Mouse (Mus musculus) lung, postnatal 0 days (tissue): ENCODE results near the gene Apopt1. TPM values are rescaled to one million over a fixed set of nuclear protein-coding genes. Genes with fewer than 3 reads are reported as not detected.

Experiments used
- ATAC-seq: fragments of 200-750 bp; cut with Nextera tagmentation; 2 replicates; pipeline ENCODE4 v1.8.0; 2017; ENCODE audit warnings: moderate library complexity
- DNase-seq: peaks from one replicate; pipeline ENCODE4 v3.0.0-alpha.2; 2016; ENCODE audit warnings: low spot score
- H3K27ac ChIP-seq: fragments of 300-500 bp; sonication (generic); 2 replicates; pipeline ENCODE4 v1.5.1; 2014; ENCODE audit warnings: antibody characterized with exemption, mild to moderate bottlenecking, low read length, mixed read lengths
- H3K27me3 ChIP-seq: fragments of 300-500 bp; sonication (generic); replicated peaks from 2 replicates; pipeline ENCODE4 v1.6.1; 2014; ENCODE audit warnings: low read length, mixed read lengths; ENCODE audit not compliant: insufficient read depth
- H3K36me3 ChIP-seq: fragments of 300-500 bp; sonication (generic); 2 replicates; pipeline ENCODE4 v1.6.1; 2014; ENCODE audit warnings: low read length, mixed read lengths; ENCODE audit not compliant: insufficient read depth
- H3K4me1 ChIP-seq: fragments of 300-500 bp; sonication (generic); 2 replicates; pipeline ENCODE4 v1.6.1; 2014; ENCODE audit warnings: antibody characterized with exemption, low read depth, low read length, mixed read lengths; ENCODE audit not compliant: insufficient read depth
- H3K4me2 ChIP-seq: fragments of 300-500 bp; sonication (generic); replicated peaks from 2 replicates; pipeline ENCODE4 v1.6.1; 2014; ENCODE audit warnings: low read depth, mild to moderate bottlenecking, low read length, moderate library complexity, mixed read lengths
- H3K4me3 ChIP-seq: fragments of 300-500 bp; sonication (generic); 2 replicates; pipeline ENCODE4 v1.5.1; 2014; ENCODE audit warnings: low read depth, low read length
- H3K9ac ChIP-seq: fragments of 300-500 bp; sonication (generic); replicated peaks from 2 replicates; pipeline ENCODE4 v1.6.1; 2014; ENCODE audit warnings: low read depth, mild to moderate bottlenecking
- H3K9me3 ChIP-seq: fragments of 300-500 bp; sonication (generic); 2 replicates; pipeline ENCODE4 v1.6.1; 2016; ENCODE audit warnings: low read length, mixed read lengths
- CTCF ChIP-seq: IDR thresholded peaks from 2 replicates; pipeline ENCODE4 v1.5.1; 2016; ENCODE audit warnings: antibody characterized with exemption, mild to moderate bottlenecking
- EP300 ChIP-seq: IDR thresholded peaks from 2 replicates; pipeline ENCODE4 v1.6.1; 2016; ENCODE audit warnings: antibody characterized with exemption, mild to moderate bottlenecking, control low read depth
- WGBS: fragments of 180-500 bp; shearing (Covaris S2); extraction: QIAGEN DNeasy Blood & Tissue Kit; methylation state at CpG from one replicate; pipeline ENCODE4 v1.1.7; 2014; 5-methylcytosine and 5-hydroxymethylcytosine counted together
- polyA plus RNA-seq: library from polyadenylated mRNA; unstranded; fragments of >200 nt; fragmentation: Nextera tagmentation; extraction: Ambion mirVana; gene quantifications from 2 replicates; pipeline ENCODE4 v1.2.1, GENCODE M21; 2015

Gene Apopt1
- polyA plus RNA-seq, 1 experiment from 2014 or later: 42.3 TPM

DNA sequence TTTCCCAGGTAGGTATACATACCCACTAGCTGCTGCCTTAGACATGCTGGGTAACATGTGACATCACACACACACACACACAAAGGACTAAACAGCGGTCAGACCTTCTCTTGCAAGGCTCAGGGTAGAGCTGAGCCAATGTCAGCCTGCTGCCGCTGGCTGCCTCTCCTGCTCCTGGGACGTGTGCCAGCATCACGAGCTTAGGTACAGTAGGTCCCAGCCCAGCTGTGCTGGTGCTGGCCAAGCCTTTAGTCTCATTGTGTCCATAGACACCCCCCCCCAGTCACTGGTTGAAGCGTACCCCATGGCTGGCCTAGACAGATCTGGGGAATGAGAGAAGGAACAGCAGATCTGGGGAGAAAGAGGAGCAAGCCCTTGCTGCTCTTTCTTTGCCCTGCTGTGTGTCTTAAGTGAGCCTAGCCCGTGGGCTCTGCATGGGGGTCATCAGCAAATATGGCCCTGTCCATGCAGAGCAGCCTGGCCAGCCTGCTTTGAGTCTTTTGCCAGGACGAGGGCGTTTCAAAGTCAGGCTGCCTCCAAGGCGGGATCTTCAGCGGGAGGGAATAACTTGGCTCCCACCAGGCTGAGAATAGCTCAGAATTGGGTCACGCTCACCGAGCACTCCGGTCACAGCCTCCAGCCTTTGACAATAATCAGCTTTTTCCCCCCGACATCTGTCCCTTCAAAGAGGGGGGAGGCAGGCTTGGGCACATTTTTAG lies 25.6 kb upstream of the Apopt1 start:
- no peak overlapping the region for H3K4me2 ChIP-seq
- no peaks in the 10 kb centered on the region for H3K9me3 ChIP-seq
- H3K27me3 ChIP-seq: no peaks in the 10 kb centered on the region
- H3K9ac ChIP-seq: no peak overlapping the region
- TF ChIP-seq EP300: no peak
- DNase-seq (peak; percentile 85), ATAC-seq (peak; percentile 72)
- H3K27ac ChIP-seq: peak overlapping the region; percentile 63
- H3K4me3 ChIP-seq: no peak overlapping the region
- WGBS: 22% methylated on average over 14 of the region's 14 CpGs
- peaks cover 4% of the 10 kb centered on the region; the same call in 1 of the 2 replicates for H3K4me1 ChIP-seq
- no peaks in the 10 kb centered on the region for H3K36me3 ChIP-seq

DNA sequence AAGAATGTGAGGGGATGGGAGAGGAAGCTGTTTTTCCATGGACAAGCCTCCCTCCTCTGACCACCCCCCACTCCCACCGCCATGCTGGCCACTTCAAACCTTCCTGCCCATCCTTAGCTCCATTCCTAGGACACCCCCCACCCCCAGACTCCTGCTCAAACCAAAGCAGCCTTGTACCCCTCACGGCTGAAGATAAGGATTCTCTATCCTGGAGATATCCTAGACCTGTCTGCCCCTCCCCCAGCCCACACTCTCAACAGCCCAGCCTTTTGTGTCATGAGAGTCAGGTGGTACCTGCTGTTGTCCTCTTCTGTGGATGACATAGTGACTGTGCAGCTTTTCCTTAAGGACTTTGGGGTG lies 25.0 kb upstream of the Apopt1 start:
- Histone ChIP-seq H3K27ac (peak overlapping the region; percentile 63), H3K9me3 (no peaks in the 10 kb centered on the region), H3K9ac (no peak overlapping the region), H3K36me3 (no peaks in the 10 kb centered on the region), H3K4me2 (no peak overlapping the region), H3K4me1 (peaks cover 4% of the 10 kb centered on the region; the same call in 1 of the 2 replicates), H3K27me3 (no peaks in the 10 kb centered on the region), H3K4me3 (no peak overlapping the region)
- TF ChIP-seq CTCF: no peak
- TF ChIP-seq EP300: no peak
- DNase-seq (no peak), ATAC-seq (no peak)
- WGBS: 20% methylated on average over 2 of the region's 2 CpGs

GRCm38 (mm10) chr12:111689426-111689825 lies 23.6 kb upstream of the Apopt1 start:
- TF ChIP-seq CTCF (no peak), EP300 (no peak; the same call in 1 of the 2 replicates)
- Histone ChIP-seq H3K36me3 (no peaks in the 10 kb centered on the region), H3K4me3 (no peak overlapping the region), H3K9ac (no peak overlapping the region), H3K27ac (no peak overlapping the region), H3K4me1 (peaks cover 12% of the 10 kb centered on the region), H3K9me3 (no peaks in the 10 kb centered on the region), H3K27me3 (no peaks in the 10 kb centered on the region), H3K4me2 (no peak overlapping the region)
- 49% methylated on average over 11 of the region's 11 CpGs for WGBS
- no peak for ATAC-seq
- DNase-seq: no peak

DNA sequence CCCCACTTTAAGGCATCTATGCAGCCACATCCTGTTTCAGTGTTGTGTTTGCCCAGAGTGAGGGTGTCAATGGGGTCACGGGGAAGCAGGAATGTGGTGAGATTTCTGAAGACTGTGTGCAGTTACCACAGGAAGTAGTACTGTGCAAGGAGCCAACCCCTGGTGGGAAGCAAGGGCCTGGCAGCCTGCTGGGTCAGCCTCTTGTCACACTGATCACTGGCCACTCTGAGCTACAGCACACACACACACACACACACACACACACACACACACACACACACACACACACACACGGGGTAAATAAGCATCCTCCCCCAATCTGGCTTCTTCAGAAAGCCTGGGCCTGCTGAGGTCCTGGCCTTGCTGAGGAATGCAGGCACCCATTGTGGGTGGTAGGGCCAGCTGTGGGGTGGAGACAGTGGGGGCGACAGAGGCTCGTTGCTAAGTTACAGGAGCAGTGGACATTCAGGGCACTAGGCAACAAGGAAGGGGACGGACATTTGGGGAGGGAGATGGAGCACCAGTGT lies 21.7 kb upstream of the Apopt1 start:
- peaks cover 20% of the 10 kb centered on the region for H3K4me1 ChIP-seq
- 16% methylated on average over 4 of the region's 5 CpGs for WGBS
- no peak overlapping the region for H3K9ac ChIP-seq
- no peak overlapping the region for H3K4me3 ChIP-seq
- TF ChIP-seq EP300 (0 out of 2 replicates have a peak, but pooled peaks have one; percentile 34), CTCF (no peak; the same call in 1 of the 2 replicates)
- DNase-seq: peak; percentile 80
- H3K9me3 ChIP-seq: no peaks in the 10 kb centered on the region
- no peaks in the 10 kb centered on the region for H3K27me3 ChIP-seq
- peak overlapping the region; percentile 40; the same call in 1 of the 2 replicates for H3K27ac ChIP-seq
- H3K36me3 ChIP-seq: no peaks in the 10 kb centered on the region
- H3K4me2 ChIP-seq: no peak overlapping the region
- ATAC-seq: peak; percentile 39

DNA sequence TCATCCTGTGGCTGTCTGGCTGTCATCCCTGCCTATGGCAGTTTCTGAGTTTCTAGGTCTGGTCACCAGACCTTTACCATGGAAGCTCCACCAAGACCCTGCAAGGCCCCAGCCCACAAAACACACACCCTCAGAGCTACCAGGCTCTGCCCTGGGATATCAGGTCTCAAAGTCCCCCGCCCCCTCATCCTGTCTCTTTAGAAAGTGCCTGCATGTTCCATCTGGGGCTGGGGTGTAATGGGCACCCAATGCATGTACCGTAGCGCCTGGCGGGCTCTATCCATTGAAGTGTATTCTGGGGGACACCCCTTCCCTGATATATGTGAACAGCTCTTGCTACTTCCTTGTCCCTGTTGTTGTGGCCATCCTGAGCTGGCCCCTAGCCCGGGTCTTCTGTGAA lies 20.2 kb upstream of the Apopt1 start:
- H3K27ac ChIP-seq: no peak overlapping the region
- H3K4me3 ChIP-seq: no peak overlapping the region
- H3K9ac ChIP-seq: no peak overlapping the region
- 89% methylated on average over 5 of the region's 5 CpGs for WGBS
- ATAC-seq (no peak), DNase-seq (no peak)
- no peaks in the 10 kb centered on the region for H3K27me3 ChIP-seq
- TF ChIP-seq CTCF (no peak), EP300 (no peak)
- H3K4me2 ChIP-seq: no peak overlapping the region
- H3K4me1 ChIP-seq: peaks cover 20% of the 10 kb centered on the region
- H3K9me3 ChIP-seq: no peaks in the 10 kb centered on the region
- no peaks in the 10 kb centered on the region for H3K36me3 ChIP-seq

GRCm38 (mm10) chr12:111693341-111694270 lies 19.5 kb upstream of the Apopt1 start:
- Histone ChIP-seq H3K4me3 (no peak overlapping the region), H3K36me3 (no peaks in the 10 kb centered on the region), H3K4me2 (no peak overlapping the region), H3K9ac (0 out of 2 replicates have a peak overlapping the region, but pooled peaks have one; percentile 12), H3K9me3 (no peaks in the 10 kb centered on the region), H3K27me3 (no peaks in the 10 kb centered on the region), H3K27ac (peak overlapping the region; percentile 88), H3K4me1 (peaks cover 20% of the 10 kb centered on the region)
- ATAC-seq (peak; percentile 59), DNase-seq (no peak)
- WGBS: 49% methylated on average over 16 of the region's 18 CpGs
- TF ChIP-seq CTCF (no peak), EP300 (no peak)
